Mouse (Mus musculus): ENCODE results near the gene Madd.

Gene Madd

GRCm38 (mm10) chr2:91088987-91089386, 94.7 kb downstream of the Madd start:
- no peak for DNase-seq

GRCm38 (mm10) chr2:91087453-91087852, 96.2 kb downstream of the Madd start:
- no peak for DNase-seq
